Mouse (Mus musculus) erythroblast, adult 5-6 weeks (primary cell): ENCODE measurements at regions not wholly inside any gene's neighbourhood (a gene's known extent, or its start where the extent isn't known, plus 50 kb on each side); places are given as distances from the start of the nearest gene placed in this dataset.

Source experiments
- ATAC-seq: replicated peaks from 2 replicates; pipeline ENCODE4 v1.8.0; 2016; ENCODE audit warnings: moderate number of reproducible peaks, mild to moderate bottlenecking, moderate TSS enrichment, inconsistent platforms; ENCODE audit not compliant: poor library complexity, low FRiP score, severe bottlenecking

DNA sequence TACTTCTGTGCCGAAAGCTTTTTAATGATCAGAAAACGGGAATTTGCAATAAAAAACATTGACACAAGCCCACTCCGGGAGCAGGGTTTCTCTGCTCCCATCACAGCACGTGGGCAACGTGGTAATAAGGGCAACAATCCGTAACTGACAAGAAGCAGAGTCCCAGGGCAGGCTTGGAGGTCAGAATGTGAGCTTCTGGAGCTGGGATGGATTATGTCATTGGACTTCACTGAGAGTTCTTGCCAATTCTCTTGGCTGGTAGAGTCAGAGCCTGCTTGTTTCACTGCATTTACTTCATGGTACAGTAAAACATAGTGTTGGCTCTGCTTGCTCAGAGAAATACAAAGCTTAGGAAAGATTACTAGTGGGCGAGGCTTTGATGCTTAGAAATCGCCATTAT, 252.7 kb downstream of the Lmo4 start:
- ATAC-seq, result no peak

DNA sequence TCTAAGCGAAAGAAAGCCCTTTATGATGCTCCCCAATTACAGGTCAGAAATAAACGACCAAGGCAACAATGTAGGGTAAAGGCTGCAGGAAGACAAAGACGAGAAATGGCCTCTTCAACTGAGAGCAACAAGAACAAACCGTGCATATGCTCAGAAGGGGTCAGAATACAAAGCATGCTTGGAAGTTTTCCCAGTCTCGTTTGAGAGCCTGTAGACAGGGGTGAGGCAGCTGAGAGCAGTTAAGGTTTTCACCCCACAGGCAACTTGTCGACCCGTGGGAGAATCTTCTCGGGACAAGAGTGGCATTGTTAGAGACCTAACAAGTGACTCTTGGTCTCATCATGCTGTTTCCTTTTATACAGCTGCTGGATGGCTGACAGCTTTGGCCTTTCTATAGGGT, 255.4 kb downstream of the Lmo4 start:
- ATAC-seq, result no peak

DNA sequence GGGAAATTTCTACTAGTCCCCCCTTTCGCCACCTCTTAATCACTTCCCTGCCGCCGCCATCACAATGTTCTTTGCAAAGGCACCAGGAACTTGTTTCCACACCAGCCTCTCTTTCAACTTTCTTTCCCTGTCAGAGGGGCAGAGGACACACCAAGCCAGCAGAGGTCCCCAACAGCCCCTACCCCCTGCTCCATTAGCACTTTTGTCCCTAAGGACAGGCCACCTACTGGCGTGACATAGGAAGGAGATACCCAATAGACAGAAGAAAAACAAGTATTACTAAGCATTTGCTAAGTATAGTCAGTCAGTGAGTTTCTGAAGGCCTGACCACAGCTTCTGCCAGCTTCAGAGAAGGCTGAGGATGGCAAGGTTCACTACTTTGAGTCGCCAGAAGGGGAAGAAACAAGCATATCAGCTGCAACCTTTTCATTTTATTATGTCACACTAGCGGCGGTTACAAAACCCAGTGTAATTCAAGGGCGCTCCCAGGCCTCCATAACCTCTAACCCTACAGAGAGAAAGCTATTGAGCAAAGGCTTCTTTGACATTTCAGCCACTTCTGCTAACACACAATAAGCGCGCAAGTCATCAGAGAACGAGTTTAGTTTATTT, 255.9 kb downstream of the Lmo4 start:
- no peak for ATAC-seq

DNA sequence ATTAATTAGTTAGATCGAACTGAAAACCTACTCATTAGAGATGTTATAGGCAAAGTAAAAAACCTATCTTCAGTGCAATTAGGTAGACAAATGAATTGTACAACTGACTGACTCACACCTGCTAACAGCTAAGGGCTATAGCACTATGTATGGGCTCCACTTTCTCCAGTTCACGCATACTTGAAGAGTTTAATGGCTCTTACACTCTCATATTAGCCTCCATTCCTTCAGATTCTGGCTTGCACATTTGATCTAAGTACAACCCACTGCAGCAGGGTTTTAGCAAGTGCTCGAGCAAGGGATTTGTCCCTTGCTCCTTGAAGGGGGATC, 257.1 kb downstream of the Lmo4 start:
- no peak for ATAC-seq

DNA sequence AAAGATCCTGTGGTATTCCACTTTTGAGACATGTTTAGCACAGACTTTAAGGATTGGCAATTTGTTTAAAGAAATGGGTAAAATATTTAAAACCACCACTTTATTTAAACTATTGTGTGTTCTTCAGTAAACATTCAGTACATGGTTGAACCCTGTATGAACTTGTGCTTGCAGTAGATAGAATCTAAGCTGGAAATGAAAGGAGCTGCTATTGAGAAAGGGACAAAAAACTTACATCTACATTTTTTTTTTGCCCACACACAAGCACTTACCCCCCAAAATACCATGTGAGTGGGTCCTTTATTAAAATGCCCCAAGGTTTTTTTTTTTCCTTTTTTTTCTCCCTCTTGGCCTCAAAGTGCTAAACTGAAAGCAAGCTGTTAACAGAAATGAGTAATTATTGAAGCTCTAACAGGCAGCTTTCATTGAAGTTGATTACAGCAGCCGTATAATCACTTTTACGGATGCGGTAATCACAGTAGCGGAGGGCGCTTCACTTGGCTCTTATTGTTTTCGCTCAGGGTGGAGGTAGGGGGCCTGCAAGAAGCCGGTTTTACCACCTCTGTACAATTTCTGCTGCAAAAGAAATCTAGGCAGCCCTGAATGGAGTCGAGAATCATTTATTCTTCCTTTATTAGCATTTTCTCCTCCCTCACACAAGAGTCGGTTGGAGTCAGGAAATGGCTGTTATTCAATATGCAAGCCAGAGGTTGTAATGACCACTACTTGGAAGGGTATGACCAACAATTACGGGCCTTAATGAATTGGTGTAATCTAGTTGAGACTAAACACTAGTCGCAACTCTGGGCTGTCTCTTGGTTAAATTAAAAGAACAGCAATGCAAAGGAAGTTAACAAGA, 257.7 kb downstream of the Lmo4 start:
- no peak for ATAC-seq

DNA sequence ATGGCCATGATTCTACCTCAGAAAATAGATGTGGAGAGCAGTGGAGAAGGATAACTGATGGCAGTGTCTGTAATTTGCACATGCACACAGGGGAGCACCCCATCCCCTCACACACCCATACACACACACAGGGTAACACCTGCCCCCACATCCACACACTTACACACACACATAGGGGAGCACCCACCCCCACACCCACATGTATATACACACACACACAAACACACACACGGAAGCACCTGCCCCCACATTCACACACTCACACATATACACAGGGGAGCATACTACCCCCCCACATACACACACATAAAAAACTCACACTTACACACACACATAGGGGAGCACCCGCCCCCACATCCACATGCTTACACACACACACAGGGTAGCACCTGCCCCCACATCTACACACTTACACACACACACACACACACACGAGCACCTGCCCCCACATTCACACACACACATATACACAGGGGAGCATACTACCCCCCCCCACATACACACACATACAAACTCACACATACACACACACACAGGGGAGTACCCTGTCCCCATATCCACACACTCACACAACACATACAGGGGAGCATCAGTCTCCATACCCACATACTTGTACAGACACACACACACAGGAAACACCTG, 265.8 kb downstream of the Lmo4 start:
- ATAC-seq, result no peak

DNA sequence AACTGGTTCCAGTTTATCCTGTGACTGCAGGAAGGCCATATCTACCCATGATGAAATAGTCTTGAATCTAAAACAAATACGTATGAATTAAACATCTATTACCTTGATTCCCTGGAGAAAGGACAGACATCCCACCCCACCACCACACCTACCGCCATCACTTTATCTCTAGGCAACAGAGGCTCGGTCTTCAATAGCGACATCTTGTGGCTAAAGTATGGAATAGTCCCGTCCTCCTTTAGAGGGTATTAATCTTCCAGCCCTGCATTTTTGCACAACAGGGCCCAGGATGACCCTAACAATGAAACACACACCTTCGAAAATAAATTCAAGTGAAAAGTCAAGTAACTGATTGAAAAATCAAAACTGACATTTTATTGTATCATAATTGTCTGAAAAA, 279.7 kb downstream of the Lmo4 start:
- ATAC-seq, result no peak

DNA sequence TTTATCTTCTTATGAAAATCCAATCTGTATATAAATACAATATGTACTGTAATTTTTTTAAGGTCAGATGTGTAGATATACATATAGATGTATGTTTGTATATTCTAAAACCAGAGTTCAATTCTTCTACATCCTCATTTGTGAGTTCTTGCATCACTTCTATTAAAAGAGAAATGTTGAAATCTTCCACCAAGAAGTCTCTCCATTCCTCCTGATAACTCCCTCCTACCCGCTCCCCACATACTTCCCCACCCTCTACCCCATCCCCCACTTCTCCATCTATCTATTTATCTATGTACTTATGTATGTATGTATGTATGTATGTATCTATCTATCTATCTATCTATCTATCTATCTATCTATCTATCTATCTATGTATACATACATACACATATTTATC, 285.3 kb downstream of the Lmo4 start:
- no peak for ATAC-seq

DNA sequence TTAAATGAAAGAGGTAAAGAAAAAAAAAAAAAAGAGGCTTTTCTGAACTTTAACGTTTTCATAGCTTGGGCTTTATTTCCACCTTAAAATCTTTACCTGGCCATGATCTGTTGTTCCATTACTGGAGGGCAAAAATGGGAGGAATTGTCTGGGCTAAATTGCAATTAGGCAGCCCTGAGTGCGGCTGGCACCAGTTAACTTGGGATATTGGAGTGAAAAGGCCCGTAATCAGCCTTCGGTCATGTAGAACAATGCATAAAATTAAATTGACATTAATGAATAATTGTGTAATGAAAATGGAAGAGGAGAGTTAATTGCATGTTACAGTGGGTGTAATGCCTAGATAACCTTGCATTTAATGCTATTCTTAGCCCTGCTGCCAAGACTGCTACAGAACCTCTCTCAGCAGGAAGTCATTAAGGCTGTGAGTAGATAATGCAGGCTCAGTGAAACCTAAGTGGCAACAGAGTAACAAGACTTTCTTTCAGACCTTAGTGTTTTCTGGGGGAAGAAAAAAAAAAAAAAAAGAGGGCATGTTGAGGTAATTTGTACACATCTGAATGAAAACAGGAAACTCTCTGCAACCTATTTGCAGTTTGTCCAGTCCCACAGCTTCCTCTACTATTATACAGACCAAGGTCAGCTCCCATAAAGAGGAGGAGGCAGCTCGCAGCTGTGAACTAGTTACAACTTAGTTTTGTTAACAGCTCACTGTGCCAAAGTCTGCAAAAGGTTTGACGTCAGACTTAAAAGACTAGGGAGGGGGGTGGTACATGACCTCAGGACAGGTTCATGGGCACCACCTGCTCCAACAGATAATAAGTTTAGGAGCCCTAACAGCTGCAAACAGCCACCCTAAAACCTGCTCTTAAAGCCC, 290.4 kb downstream of the Lmo4 start:
- no peak for ATAC-seq

DNA sequence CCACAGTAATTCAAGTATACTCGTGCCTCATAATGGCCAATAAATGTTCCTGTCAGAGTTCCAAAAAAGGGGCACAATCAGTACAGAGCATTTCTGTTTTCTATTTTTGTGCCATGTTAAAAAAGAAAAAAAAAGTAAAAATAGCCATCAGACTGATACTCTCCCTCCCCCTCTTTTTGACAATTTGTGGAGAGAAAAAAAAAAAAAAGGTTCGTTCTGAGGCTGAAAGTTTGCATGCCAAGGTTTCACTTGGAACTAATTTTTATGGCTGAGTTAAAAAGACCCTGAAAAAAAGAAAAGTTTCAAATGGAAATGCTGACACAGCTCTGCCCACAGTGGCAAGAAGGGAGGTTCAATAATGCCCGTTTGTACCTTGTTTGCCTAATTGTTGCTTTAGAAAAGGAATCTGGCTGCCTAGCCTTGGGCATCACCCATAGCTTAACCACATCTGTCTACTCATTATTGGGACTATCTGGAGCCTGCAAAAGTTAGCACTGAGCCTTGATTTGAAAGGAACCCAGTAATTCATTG, 291.9 kb downstream of the Lmo4 start:
- ATAC-seq, result no peak

DNA sequence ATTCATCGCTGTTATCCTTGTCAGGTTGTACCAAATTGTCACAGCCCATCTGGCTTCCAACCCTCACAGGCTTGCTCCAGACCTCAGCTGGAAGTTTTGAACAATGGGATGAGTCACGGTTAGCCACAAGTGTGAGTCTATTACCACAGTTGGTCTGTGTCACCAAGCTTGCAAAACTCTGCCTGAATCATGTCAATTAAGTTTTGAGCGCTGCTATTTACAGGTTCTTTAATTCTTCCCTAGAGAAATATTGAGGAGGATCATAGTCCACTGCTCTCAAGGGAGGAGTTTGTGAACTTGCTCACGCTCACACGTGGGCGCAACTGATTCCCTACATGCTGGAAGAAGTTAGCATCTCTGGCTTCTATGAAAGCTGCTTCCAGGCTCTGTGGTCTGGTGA, 292.6 kb downstream of the Lmo4 start:
- ATAC-seq, result no peak

DNA sequence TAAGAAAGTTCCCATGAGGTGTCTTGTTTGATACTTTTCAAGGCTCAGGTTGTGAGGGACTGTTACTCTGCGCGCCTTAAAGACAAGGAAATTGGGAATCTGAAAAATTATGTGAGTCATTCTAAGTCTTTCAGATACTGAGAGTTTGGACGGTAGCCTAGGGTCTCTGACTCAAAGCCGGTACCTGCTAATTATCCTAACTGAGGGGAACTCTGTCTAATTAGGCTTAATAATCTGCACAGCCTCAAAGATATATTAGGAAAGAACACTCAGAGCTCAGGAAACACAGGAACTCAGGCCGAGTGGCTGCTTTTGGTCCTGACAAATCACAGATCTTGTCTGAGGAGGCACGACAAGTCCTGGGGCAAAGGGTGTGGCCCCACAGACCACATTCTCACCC, 295.7 kb downstream of the Lmo4 start:
- ATAC-seq, result no peak

DNA sequence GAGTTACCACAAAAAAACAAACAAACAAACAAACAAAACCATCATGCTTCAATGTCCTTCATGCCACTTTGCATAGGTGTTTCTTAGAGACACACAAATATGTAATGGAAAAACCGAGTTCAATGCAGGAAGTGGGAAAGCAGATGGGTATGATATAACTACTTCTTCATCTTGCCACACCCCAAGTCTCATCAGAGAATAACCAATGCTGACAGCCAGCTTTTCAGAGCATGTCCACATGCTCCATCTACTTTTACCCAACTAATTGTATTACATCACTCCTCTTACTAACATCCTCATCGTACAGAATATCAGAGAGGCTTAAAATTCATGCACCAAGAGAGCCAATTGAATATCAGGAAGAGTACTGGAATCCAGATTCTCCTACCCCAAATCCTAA, 301.6 kb downstream of the Lmo4 start:
- no peak for ATAC-seq

DNA sequence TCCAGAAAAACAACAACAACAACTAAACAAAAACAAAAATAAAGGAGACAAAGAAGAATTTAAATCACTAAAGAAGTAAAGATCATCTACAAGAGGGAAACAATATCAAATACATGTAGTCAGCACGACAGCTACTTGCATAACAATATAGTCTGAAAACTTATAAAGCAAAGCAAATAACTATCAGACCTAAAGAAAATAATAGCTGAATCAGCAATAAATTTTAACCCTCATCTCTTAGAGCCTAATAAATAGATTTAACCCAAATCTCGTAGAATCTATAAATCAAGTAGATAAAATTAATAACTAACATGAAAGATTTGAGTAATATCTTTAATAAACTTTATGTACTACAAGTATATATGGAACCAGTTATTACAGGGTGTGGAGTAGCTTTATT, 324.2 kb downstream of the Lmo4 start:
- ATAC-seq, result no peak

DNA sequence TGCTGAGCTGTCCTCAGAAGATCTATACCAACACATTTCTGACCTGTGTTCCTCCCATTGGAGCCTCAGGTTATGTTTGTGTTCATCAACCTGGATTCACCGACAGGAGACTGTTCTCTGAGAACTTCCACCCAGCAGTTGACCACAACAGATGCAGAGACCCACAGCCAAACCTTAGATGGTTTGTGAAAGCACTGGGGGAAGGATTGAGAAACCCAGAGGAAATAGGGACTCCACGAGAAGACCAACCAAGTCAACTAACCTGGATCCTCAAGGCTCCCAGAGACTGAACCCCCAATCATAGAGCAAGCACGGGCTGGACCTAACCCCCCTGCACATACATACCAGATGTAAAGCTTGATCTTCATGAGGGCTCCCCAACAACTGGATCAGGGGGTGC, 331.1 kb downstream of the Lmo4 start:
- ATAC-seq, result no peak

DNA sequence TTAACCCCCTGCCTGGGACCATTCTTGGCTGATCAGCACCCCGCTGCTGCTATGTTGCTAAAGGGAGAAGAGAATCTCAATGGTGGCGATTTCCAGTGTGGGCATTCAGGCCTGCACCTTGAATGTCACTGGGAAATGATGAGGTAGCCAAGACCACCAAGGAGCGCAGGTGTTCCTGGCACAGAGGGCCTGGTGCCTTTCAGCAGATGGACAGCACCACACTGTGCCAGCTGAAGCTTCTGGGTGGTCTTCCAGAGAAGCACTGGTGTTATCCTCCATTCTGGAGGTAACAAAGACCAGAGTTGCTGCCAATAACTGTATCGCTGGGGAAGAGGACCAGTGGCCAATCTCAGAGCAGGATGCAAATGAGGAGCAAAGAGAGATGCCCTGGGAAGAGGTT, 338.5 kb downstream of the Lmo4 start:
- ATAC-seq, result no peak

DNA sequence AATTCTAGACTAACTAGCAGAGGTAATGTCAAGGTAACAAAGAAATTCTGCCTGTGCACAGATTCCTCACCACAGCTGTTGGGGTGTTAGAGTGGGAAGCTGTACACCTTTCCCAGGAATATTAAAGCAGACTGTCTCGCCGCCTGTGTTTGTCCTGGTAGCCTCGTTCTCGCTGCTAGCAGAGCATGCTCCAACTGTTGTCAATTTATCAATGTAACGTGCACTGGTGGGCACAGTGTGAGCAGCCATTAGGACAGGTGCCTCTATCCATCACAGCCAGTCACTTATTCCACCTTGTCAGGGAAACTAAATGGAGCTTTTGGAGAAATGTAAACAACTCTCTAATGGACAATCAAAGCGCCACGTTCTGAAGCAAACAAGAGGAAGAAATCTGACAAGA, 339.4 kb downstream of the Lmo4 start:
- no peak for ATAC-seq

DNA sequence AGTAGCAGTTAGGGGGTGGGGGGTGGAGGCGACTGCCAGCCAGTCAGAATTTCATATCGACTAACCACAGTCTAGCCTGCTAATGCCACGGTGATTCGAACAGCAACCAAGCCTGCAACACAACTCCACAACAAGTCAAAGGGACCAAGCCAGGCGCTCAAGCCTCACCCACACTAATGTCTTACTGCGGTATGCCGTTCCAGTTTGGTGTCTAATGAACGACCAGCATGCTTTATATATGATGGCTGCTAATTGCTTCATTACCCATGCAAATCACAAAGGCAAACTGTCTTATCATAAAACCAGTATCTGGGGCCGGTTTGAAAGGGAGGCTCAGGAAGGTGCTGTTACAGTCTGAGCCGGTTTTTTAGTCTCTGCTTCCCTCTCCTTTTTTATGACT, 340.5 kb downstream of the Lmo4 start:
- ATAC-seq, result no peak

DNA sequence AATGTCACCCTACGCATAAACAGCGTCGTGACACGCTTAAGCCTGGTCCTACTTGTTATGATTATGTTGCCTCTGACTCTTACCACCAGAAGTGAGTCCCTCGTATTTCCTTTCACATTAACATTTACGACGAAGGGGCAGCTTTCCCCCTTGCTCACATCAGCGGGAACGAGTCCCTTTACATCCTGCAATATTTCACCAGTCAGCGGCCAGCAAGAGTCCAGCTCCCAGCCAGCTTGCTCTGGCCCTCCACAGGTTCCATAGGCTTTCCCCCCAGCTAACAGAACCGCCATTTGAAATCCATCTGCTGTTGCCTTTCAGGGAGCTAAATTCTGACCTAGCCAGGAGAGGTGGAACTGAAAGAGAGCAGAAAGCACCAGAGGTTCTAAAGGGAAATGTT, 342.5 kb downstream of the Lmo4 start:
- no peak for ATAC-seq

DNA sequence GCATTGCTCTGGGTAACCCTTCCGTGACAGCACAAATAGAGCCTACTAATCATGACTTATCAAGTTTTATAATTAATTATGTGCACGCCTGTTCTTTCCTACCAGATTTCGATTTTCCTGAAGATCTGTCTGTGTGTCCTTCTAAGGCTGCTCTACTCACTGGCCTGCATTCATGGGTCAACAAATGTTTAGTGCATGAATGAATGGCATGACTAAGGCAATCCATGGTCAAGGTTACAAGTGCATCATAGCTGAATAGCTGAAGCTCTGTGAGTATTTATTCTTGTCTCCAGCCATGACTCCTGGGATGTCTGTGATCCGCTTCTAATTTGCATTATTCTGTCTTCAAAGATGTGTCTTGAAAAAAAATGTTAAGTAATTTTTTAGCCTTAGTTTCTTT, 343.2 kb downstream of the Lmo4 start:
- no peak for ATAC-seq
